Mouse (Mus musculus): ENCODE data around the gene 6430548M08Rik.

GRCm38 (mm10) chr8:120118162-120118561 is 4.2 kb downstream of the 6430548M08Rik start:
- TF ChIP-seq CHD2 (IDR thresholded peaks at IDR 0.05; ENCODE audit: low read depth, low read length): no peak
- TF ChIP-seq ZC3H11A (IDR thresholded peaks at IDR 0.05; ENCODE audit: borderline replicate concordance, low read depth, low read length): no peak
- TF ChIP-seq MAFK (IDR thresholded peaks at IDR 0.05; ENCODE audit: insufficient read depth, low read depth, low read length): no peak
- TF ChIP-seq HCFC1 (IDR thresholded peaks at IDR 0.05; ENCODE audit: borderline replicate concordance, insufficient read depth, low read length): no peak
- no peak for TF ChIP-seq ZNF384 (IDR thresholded peaks at IDR 0.05; ENCODE audit: low read depth, low read length)
